Mouse (Mus musculus): ENCODE data around the gene Pparg. TPM values are rescaled to one million over a fixed set of nuclear protein-coding genes. Genes with fewer than 3 reads are reported as not detected.
A peak's percentile ranks its signal among the peaks of the same experiment; 100 is the strongest.

Gene Pparg
- polyA plus RNA-seq, 1 experiment = 257 TPM

- Histone ChIP-seq H3K27ac (replicated peaks; ENCODE audit: low read depth, low read length) (no peak overlapping the region), H3K4me3 (ENCODE audit: insufficient read depth, low read depth, low read length) (no peak overlapping the region), H3K4me1 (ENCODE audit: control insufficient read depth, insufficient read depth, insufficient read length, low read length) (peaks cover 18% of the 10 kb centered on the region)
These were observed 43.6 kb downstream of the Pparg start for GRCm38 (mm10) chr6:115404354-115404753.

GRCm38 (mm10) chr6:115411477-115411876, 50.7 kb downstream of the Pparg start:
- H3K4me1 ChIP-seq (ENCODE audit: control insufficient read depth, insufficient read depth, insufficient read length, low read length) = peaks cover 19% of the 10 kb centered on the region
- peak overlapping the region; percentile 17; the same call in 1 of the 2 replicates for H3K27ac ChIP-seq (replicated peaks; ENCODE audit: low read depth, low read length)
- H3K4me3 ChIP-seq (ENCODE audit: insufficient read depth, low read depth, low read length) = no peak overlapping the region

GRCm38 (mm10) chr6:115418171-115418570, 57.4 kb downstream of the Pparg start:
- H3K27ac ChIP-seq (replicated peaks; ENCODE audit: low read depth, low read length) = no peak overlapping the region
- no peak overlapping the region for H3K4me3 ChIP-seq (ENCODE audit: insufficient read depth, low read depth, low read length)
- H3K4me1 ChIP-seq (ENCODE audit: control insufficient read depth, insufficient read depth, insufficient read length, low read length) = peaks cover 4% of the 10 kb centered on the region

GRCm38 (mm10) chr6:115418964-115419363, 58.2 kb downstream of the Pparg start:
- Histone ChIP-seq H3K27ac (replicated peaks; ENCODE audit: low read depth, low read length) (no peak overlapping the region), H3K4me3 (ENCODE audit: insufficient read depth, low read depth, low read length) (no peak overlapping the region), H3K4me1 (ENCODE audit: control insufficient read depth, insufficient read depth, insufficient read length, low read length) (peaks cover 4% of the 10 kb centered on the region; the same call in 1 of the 2 replicates)

DNA sequence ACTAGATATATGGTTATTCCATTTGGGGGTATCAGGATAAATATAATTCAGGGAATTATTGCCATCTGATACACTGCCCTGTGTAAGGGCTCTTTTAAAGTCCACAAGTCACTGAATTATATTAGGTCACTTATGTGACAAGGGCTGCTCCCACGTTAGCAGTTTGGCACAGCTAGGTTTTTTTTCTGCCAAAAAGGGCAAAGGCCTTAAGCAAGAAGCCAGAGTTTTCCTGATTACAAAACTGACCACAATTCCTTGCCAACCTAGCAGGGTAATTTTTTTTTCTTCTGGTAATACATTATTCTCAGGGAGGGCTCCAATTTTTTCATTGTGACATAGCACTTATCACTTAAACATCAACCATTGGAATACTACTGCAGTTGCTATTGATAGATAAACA, 60.2 kb downstream of the Pparg start:
- H3K4me3 ChIP-seq (ENCODE audit: insufficient read depth, low read depth, low read length) = no peak overlapping the region
- H3K27ac ChIP-seq (replicated peaks; ENCODE audit: low read depth, low read length) = no peak overlapping the region
- peaks cover 7% of the 10 kb centered on the region for H3K4me1 ChIP-seq (ENCODE audit: control insufficient read depth, insufficient read depth, insufficient read length, low read length)

GRCm38 (mm10) chr6:115421665-115422064, 60.9 kb downstream of the Pparg start:
- H3K27ac ChIP-seq (replicated peaks; ENCODE audit: low read depth, low read length) = peak overlapping the region; percentile 98
- H3K4me3 ChIP-seq (ENCODE audit: insufficient read depth, low read depth, low read length) = peak overlapping the region; percentile 78
- H3K4me1 ChIP-seq (ENCODE audit: control insufficient read depth, insufficient read depth, insufficient read length, low read length) = peaks cover 4% of the 10 kb centered on the region

- Histone ChIP-seq H3K27ac (replicated peaks; ENCODE audit: low read depth, low read length) (peak overlapping the region; percentile 95), H3K4me3 (ENCODE audit: insufficient read depth, low read depth, low read length) (peak overlapping the region; percentile 54), H3K4me1 (ENCODE audit: control insufficient read depth, insufficient read depth, insufficient read length, low read length) (peaks cover 7% of the 10 kb centered on the region)
These were observed 63.7 kb downstream of the Pparg start for GRCm38 (mm10) chr6:115424433-115424832.

DNA sequence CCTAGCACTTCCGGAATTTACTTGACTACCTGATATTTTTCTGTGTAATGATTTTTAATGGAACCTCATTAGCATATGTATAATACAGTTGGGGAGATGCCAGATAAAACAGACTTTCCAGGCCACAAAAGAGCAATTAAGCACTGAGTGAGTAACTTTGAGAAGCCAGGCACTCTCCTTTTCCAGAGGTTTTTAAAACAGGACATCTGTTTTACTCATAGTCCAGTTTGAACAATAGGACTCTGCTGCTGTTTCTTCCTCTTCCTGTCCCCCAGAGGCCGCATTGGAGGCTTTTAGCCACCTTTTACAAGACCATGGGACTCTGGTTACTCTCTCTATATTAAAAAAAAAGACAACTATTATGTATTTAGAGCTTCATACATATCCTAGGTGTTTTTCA, 72.0 kb downstream of the Pparg start:
- peaks cover 11% of the 10 kb centered on the region for H3K4me1 ChIP-seq (ENCODE audit: control insufficient read depth, insufficient read depth, insufficient read length, low read length)
- H3K4me3 ChIP-seq (ENCODE audit: insufficient read depth, low read depth, low read length) = no peak overlapping the region
- peak overlapping the region; percentile 58 for H3K27ac ChIP-seq (replicated peaks; ENCODE audit: low read depth, low read length)

- Histone ChIP-seq H3K4me3 (ENCODE audit: insufficient read depth, low read depth, low read length) (no peak overlapping the region), H3K4me1 (ENCODE audit: control insufficient read depth, insufficient read depth, insufficient read length, low read length) (peaks cover 11% of the 10 kb centered on the region), H3K27ac (replicated peaks; ENCODE audit: low read depth, low read length) (no peak overlapping the region)
These were observed 73.3 kb downstream of the Pparg start for GRCm38 (mm10) chr6:115434054-115434453.

DNA sequence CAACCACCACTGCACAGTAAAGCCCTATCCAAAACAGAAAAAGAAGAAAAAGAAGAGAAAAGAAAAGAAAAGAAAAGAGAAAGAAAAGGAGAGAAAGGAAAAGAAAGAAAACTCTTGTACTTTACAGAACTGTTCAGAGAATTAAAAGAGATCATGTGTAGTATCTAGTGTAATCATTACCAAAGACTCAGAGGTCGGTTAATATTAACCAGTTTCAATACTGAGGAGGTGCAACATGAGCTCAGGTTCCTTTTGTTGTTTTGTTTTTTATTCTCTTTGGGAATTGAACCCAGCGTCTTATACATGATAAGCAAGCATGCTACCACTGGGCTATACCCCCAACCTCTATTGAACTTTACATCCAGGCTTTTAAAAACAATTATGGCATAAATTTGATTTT, 74.1 kb downstream of the Pparg start:
- Histone ChIP-seq H3K4me1 (ENCODE audit: control insufficient read depth, insufficient read depth, insufficient read length, low read length) (peaks cover 13% of the 10 kb centered on the region), H3K4me3 (ENCODE audit: insufficient read depth, low read depth, low read length) (no peak overlapping the region), H3K27ac (replicated peaks; ENCODE audit: low read depth, low read length) (peak overlapping the region; percentile 67; the same call in 1 of the 2 replicates)

- Histone ChIP-seq H3K27ac (replicated peaks; ENCODE audit: low read depth, low read length) (peak overlapping the region; percentile 39; the same call in 1 of the 2 replicates), H3K4me3 (ENCODE audit: insufficient read depth, low read depth, low read length) (no peak overlapping the region), H3K4me1 (ENCODE audit: control insufficient read depth, insufficient read depth, insufficient read length, low read length) (0 out of 2 replicates have a peak, but pooled peaks cover 2% of the 10 kb centered on the region)
These were observed 79.7 kb downstream of the Pparg start for GRCm38 (mm10) chr6:115440231-115441006.

DNA sequence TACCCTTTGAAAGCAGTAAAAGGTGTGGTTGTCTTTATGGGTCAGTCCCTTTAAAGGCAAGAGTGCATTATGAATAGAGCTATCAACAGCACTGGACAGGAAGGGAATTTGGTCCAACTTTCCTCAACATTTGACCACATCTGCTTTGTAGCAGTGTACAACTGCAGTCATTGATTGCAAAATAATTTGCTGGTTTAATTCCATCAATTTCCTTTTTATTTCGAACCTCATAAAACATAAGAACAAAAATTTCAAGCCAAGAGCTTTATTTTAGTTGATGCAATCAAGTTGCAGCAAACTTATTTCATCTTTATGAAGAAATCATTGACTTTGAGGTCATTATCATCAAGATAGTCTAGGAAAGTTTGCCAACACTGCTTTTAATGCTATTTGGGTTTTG, 91.8 kb downstream of the Pparg start:
- Histone ChIP-seq H3K4me3 (ENCODE audit: insufficient read depth, low read depth, low read length) (no peak overlapping the region), H3K4me1 (ENCODE audit: control insufficient read depth, insufficient read depth, insufficient read length, low read length) (no peaks in the 10 kb centered on the region; the same call in 1 of the 2 replicates)

GRCm38 (mm10) chr6:115462743-115463337, 102.1 kb downstream of the Pparg start:
- Histone ChIP-seq H3K4me3 (ENCODE audit: insufficient read depth, low read depth, low read length) (no peak overlapping the region), H3K27ac (replicated peaks; ENCODE audit: low read depth, low read length) (peak overlapping the region; percentile 64), H3K4me1 (ENCODE audit: control insufficient read depth, insufficient read depth, insufficient read length, low read length) (peaks cover 8% of the 10 kb centered on the region)

More for the DNA sequence above, 91.8 kb downstream of the Pparg start:
- H3K27ac ChIP-seq (replicated peaks; ENCODE audit: low read depth, low read length) = no peak overlapping the region

GRCm38 (mm10) chr6:115463338-115463737, 102.6 kb downstream of the Pparg start:
- H3K4me1 ChIP-seq (ENCODE audit: control insufficient read depth, insufficient read depth, insufficient read length, low read length) = peaks cover 9% of the 10 kb centered on the region
- no peak overlapping the region for H3K4me3 ChIP-seq (ENCODE audit: insufficient read depth, low read depth, low read length)
- H3K27ac ChIP-seq (replicated peaks; ENCODE audit: low read depth, low read length) = peak overlapping the region; percentile 64

DNA sequence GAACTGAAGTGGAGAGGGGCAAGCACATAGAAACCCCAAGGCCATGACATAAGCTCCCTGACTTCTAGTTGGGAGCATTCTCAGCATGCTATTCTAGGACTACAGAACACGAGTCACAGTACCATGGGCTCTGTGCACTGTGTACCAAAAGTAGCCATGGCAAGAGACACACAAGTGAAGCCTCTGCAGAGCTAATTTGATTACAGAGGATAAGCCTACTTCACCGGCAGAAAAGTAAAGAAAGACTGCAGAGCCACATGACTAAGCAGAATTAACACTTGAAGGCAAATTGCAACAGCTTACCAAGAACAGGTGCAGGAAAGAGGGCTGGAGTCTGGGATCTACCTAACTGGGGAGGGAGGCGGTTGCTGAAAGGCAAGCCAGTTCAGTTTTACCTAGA, 103.9 kb downstream of the Pparg start:
- peaks cover 12% of the 10 kb centered on the region for H3K4me1 ChIP-seq (ENCODE audit: control insufficient read depth, insufficient read depth, insufficient read length, low read length)
- peak overlapping the region; percentile 51 for H3K27ac ChIP-seq (replicated peaks; ENCODE audit: low read depth, low read length)

GRCm38 (mm10) chr6:115465463-115465862, 104.7 kb downstream of the Pparg start:
- H3K4me1 ChIP-seq (ENCODE audit: control insufficient read depth, insufficient read depth, insufficient read length, low read length) = peaks cover 12% of the 10 kb centered on the region
- H3K27ac ChIP-seq (replicated peaks; ENCODE audit: low read depth, low read length) = no peak overlapping the region
- no peak overlapping the region for H3K4me3 ChIP-seq (ENCODE audit: insufficient read depth, low read depth, low read length)

More for the DNA sequence above, 103.9 kb downstream of the Pparg start:
- H3K4me3 ChIP-seq (ENCODE audit: insufficient read depth, low read depth, low read length) = no peak overlapping the region

Data from brown adipose tissue, adult 24 weeks (tissue).